ENCODE assay signal across 8 mouse cellular contexts in genomic region chrX:71623843-71624242, GRCm38 (mm10). TPM values are rescaled to one million over a fixed set of nuclear protein-coding genes. Genes with fewer than 3 reads are reported as not detected.
DNase-seq lines count a peak whose midpoint lies in the region; ATAC-seq and TF ChIP-seq lines count a peak whose summit lies in the region.
"Had no signal": no experiment of that assay in that cellular context is flagged by ENCODE, and none has a peak within 500 bp of the region (broad histone marks: within the 10 kb centered on the region; RNA-seq: fewer than 3 reads in every experiment).

No protein-coding gene starts in this region.

- H3K4me3 ChIP-seq in kidney, embryonic 16.5 days (ENCODE audit: low read length) = no peak overlapping the region
- H3K4me3 ChIP-seq in lung, embryonic 14.5 days (ENCODE audit: low read depth, low read length) = no peak overlapping the region
- H3K4me3 ChIP-seq: liver, embryonic 15.5 days had no signal

- no peak overlapping the region for H3K9ac ChIP-seq in kidney, embryonic 16.5 days (replicated peaks; ENCODE audit: low read length)
- no peak overlapping the region for H3K9ac ChIP-seq in lung, embryonic 14.5 days
- H3K9ac ChIP-seq: liver, embryonic 15.5 days had no signal

- no peaks in the 10 kb centered on the region for H3K9me3 ChIP-seq in kidney, embryonic 16.5 days (ENCODE audit: low read length)
- no peaks in the 10 kb centered on the region for H3K9me3 ChIP-seq in lung, embryonic 14.5 days (ENCODE audit: low read depth, low read length)
- H3K9me3 ChIP-seq: liver, embryonic 15.5 days had no signal

- peak; percentile 32 for DNase-seq in kidney, adult 18-20 months
- peak; percentile 10 to 46 for DNase-seq in B cell, adult 2 months
- DNase-seq in ES-CJ7 (ENCODE audit: low read depth, low spot score) = peak; percentile 44
- peak; percentile 24 for DNase-seq in c-Kit-positive CD71-positive TER-119-negative erythroid progenitor cells, embryonic 14.5 days (ENCODE audit: low read depth)
- DNase-seq in lung, embryonic 14.5 days = peak; percentile 29
- DNase-seq in thymus, postnatal 36 days = peak; percentile 33 to 34

- H3K36me3 ChIP-seq in kidney, embryonic 16.5 days (ENCODE audit: insufficient read depth, low read length) = no peaks in the 10 kb centered on the region
- H3K36me3 ChIP-seq in lung, embryonic 14.5 days (ENCODE audit: insufficient read depth) = no peaks in the 10 kb centered on the region
- H3K36me3 ChIP-seq: liver, embryonic 15.5 days had no signal

- WGBS in kidney, embryonic 16.5 days = 20% methylated on average over 1 of the region's 1 CpGs
- 5% methylated on average over 1 of the region's 1 CpGs for WGBS in lung, embryonic 14.5 days

- ATAC-seq in kidney, embryonic 16.5 days (ENCODE audit: low FRiP score, low TSS enrichment) = no peak
- ATAC-seq in lung, embryonic 14.5 days (ENCODE audit: insufficient read depth) = no peak

- peak; percentile 56 for TF ChIP-seq CTCF in lung, embryonic 14.5 days (IDR thresholded peaks at IDR 0.05; ENCODE audit: low read depth)

- no peaks in the 10 kb centered on the region for H3K4me1 ChIP-seq in kidney, embryonic 16.5 days (ENCODE audit: insufficient read depth, low read length)
- H3K4me1 ChIP-seq in lung, embryonic 14.5 days (ENCODE audit: insufficient read depth) = no peaks in the 10 kb centered on the region
- H3K4me1 ChIP-seq: liver, embryonic 15.5 days had no signal

- H3K27me3 ChIP-seq in kidney, embryonic 16.5 days (ENCODE audit: insufficient read depth, low read length) = no peaks in the 10 kb centered on the region; the same call in 1 of the 2 replicates
- H3K27me3 ChIP-seq in lung, embryonic 14.5 days (ENCODE audit: insufficient read depth, low read length) = no peaks in the 10 kb centered on the region
- H3K27me3 ChIP-seq: liver, embryonic 15.5 days had no signal

- H3K4me2 ChIP-seq in kidney, embryonic 16.5 days (replicated peaks; ENCODE audit: low read depth, low read length) = no peak overlapping the region
- H3K4me2 ChIP-seq in lung, embryonic 14.5 days = no peak overlapping the region
- H3K4me2 ChIP-seq: liver, embryonic 15.5 days had no signal

- H3K27ac ChIP-seq in kidney, embryonic 16.5 days (ENCODE audit: low read length) = no peak overlapping the region
- no peak overlapping the region for H3K27ac ChIP-seq in lung, embryonic 14.5 days (ENCODE audit: low read depth)
- H3K27ac ChIP-seq: liver, embryonic 15.5 days had no signal

RNA-seq across cellular contexts. Expression of gene Gpr50, which starts 39.6 kb away (rescaled TPM):
- polyA plus RNA-seq in kidney, embryonic 16.5 days (2015; fragmentation: Nextera tagmentation; extraction: Ambion mirVana) = 0.07 and 0.22 TPM in 2 replicates
- polyA plus RNA-seq in lung, embryonic 14.5 days (2014; fragmentation: Nextera tagmentation; extraction: Ambion mirVana) = 0.42 and 1.0 TPM in 2 replicates
